Mouse (Mus musculus): ENCODE measurements around the gene Dpagt1. TPM values are rescaled to one million over a fixed set of nuclear protein-coding genes. Genes with fewer than 3 reads are reported as not detected.
"Not testable (repeated sequence)": the region's sequence is repeated elsewhere in the genome, so short reads cannot be mapped to it uniquely, and the experiment has no call there.

Gene Dpagt1
- polyA plus RNA-seq, 1 experiment from 2014 or later, result 40.2 TPM

- peak; percentile 97 for ATAC-seq (ENCODE audit: low FRiP score, low read depth)
- peak within 1 kb of the TSS; percentile 93 for H3K4me3 ChIP-seq
- no peaks in the 10 kb centered on the region for H3K9me3 ChIP-seq
- H3K4me1 ChIP-seq, result peaks cover 25% of the 10 kb centered on the region
- peak within 1 kb of the TSS; percentile 90 for H3K9ac ChIP-seq
- H3K27ac ChIP-seq, result peak within 1 kb of the TSS; percentile 61
- H3K4me2 ChIP-seq (replicated peaks), result peak within 1 kb of the TSS; percentile 96
- 0 out of 2 replicates have a peak, but pooled peaks cover 3% of the 10 kb centered on the region for H3K27me3 ChIP-seq
- peaks cover 20% of the 10 kb centered on the region for H3K36me3 ChIP-seq
- under 1% methylated on average over 67 of the region's 67 CpGs for WGBS
These were observed 5.7 kb upstream of the Dpagt1 start, which contains the start of gene C2cd2l for GRCm38 (mm10) chr9:44319887-44320798. C2cd2l (minus strand) TSS chr9:44320285.

- 22% methylated on average over 6 of the region's 6 CpGs for WGBS
- H3K27me3 ChIP-seq, result 0 out of 2 replicates have a peak, but pooled peaks cover 3% of the 10 kb centered on the region
- H3K4me1 ChIP-seq, result peaks cover 28% of the 10 kb centered on the region
- H3K4me2 ChIP-seq (replicated peaks), result peak overlapping the region; percentile 96
- peak overlapping the region; percentile 93 for H3K4me3 ChIP-seq
- H3K36me3 ChIP-seq, result peaks cover 14% of the 10 kb centered on the region
- peak overlapping the region; percentile 61; the same call in 1 of the 2 replicates for H3K27ac ChIP-seq
- no peak for ATAC-seq (ENCODE audit: low FRiP score, low read depth)
- peak overlapping the region; percentile 54 for H3K9ac ChIP-seq
- no peaks in the 10 kb centered on the region for H3K9me3 ChIP-seq
These were observed 5.1 kb upstream of the Dpagt1 start for GRCm38 (mm10) chr9:44320799-44321133.

- not testable (repeated sequence) for H3K27ac ChIP-seq; ATAC-seq (ENCODE audit: low FRiP score, low read depth)
- WGBS, result 85% methylated on average over 4 of the region's 4 CpGs
These were observed 2.2 kb upstream of the Dpagt1 start for GRCm38 (mm10) chr9:44323656-44324055.

GRCm38 (mm10) chr9:44324147-44324546, 1.7 kb upstream of the Dpagt1 start:
- Histone ChIP-seq H3K36me3 (peaks cover 9% of the 10 kb centered on the region), H3K4me1 (peaks cover 23% of the 10 kb centered on the region), H3K9ac (no peak overlapping the region), H3K27ac (no peak overlapping the region), H3K9me3 (no peaks in the 10 kb centered on the region), H3K4me2 (replicated peaks) (no peak overlapping the region), H3K27me3 (no peaks in the 10 kb centered on the region), H3K4me3 (no peak overlapping the region)
- WGBS, result 76% methylated on average over 6 of the region's 6 CpGs
- ATAC-seq (ENCODE audit: low FRiP score, low read depth), result no peak

More at GRCm38 (mm10) chr9:44323656-44324055, 2.2 kb upstream of the Dpagt1 start:
- not testable (repeated sequence) for H3K9ac ChIP-seq; H3K4me3 ChIP-seq; H3K27me3 ChIP-seq; H3K9me3 ChIP-seq; H3K4me2 ChIP-seq (replicated peaks); H3K36me3 ChIP-seq
- H3K4me1 ChIP-seq, result peaks cover 27% of the 10 kb centered on the region

- peak overlapping the region; percentile 89 for H3K4me2 ChIP-seq (replicated peaks)
- not testable (repeated sequence) for ATAC-seq (ENCODE audit: low FRiP score, low read depth); H3K27ac ChIP-seq; H3K9me3 ChIP-seq; H3K27me3 ChIP-seq
- H3K36me3 ChIP-seq, result peaks cover 19% of the 10 kb centered on the region
- WGBS, result 82% methylated on average over 7 of the region's 8 CpGs
- peak overlapping the region; percentile 90; the same call in 1 of the 2 replicates for H3K9ac ChIP-seq
- H3K4me1 ChIP-seq, result peaks cover 19% of the 10 kb centered on the region
- peak overlapping the region; percentile 79 for H3K4me3 ChIP-seq
These were observed 619 bp upstream of the Dpagt1 start for GRCm38 (mm10) chr9:44325032-44325767.

DNA sequence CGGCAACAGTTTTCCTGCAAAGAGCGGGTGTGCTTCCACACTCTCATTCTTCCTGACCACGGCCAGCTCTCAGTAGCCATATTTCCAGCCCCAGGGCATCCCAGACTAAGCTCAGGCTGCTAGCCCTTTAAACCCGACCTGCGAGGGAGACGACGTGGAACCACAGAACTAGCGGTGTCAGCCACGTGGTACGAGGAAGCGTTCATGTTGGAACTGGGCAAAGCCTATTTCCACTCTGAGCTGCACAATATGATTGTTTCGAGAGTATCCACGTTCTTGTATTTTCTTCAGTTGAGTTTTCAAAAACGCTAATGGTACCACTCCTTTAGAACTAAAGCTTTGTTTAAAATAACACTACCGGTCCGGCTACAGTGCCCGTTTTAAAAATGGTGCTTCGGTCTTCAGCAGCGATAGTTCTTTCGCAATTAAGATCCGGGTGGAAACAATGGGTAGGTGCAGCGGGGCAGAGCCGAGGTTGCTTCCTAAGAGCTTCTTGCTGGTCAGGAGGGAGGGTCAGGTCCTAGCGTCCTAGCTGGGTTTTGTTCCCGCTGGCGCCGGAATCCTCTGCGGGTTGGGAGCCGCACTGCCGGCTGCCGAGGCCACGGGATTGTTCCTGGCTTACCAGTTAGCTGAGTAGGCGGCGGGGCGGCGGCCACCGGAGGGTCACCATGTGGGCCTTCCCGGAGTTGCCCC, 698 bp downstream of the Dpagt1 start:
- Histone ChIP-seq H3K27me3 (no peaks in the 10 kb centered on the region), H3K9ac (peak overlapping the region; percentile 90), H3K4me2 (replicated peaks) (peak overlapping the region; percentile 89), H3K36me3 (peaks cover 32% of the 10 kb centered on the region), H3K4me1 (peaks cover 13% of the 10 kb centered on the region), H3K27ac (peak overlapping the region; percentile 87), H3K9me3 (no peaks in the 10 kb centered on the region), H3K4me3 (peak overlapping the region; percentile 79)
- under 1% methylated on average over 38 of the region's 38 CpGs for WGBS
- ATAC-seq (ENCODE audit: low FRiP score, low read depth), result peak; percentile 91

DNA sequence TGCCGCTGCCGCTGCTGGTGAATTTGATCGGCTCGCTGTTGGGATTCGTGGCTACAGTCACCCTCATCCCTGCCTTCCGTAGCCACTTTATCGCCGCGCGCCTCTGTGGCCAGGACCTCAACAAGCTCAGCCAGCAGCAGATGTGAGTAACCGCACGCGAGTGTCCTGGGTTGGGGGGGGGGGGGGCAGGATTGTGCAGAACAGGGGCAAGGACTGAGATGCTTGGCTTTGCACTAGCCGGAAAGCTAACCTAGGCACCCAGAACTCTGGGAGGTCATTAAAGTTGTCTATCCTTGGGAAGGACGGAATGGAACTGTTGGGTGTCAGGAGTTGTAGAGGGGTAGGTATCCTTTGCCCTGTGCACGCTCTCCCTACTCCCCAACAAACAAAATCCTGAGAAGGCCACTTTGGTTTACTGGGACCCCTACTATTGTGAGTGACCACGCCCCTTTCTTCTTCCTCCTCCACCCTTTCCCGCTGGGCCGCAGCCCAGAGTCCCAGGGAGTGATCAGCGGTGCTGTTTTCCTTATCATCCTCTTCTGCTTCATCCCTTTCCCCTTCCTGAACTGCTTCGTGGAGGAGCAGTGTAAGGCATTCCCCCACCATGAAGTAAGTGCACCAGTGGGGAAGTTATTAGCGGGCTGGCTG, 1.4 kb downstream of the Dpagt1 start:
- Histone ChIP-seq H3K9ac (peak overlapping the region; percentile 90), H3K4me2 (replicated peaks) (peak overlapping the region; percentile 89), H3K9me3 (no peaks in the 10 kb centered on the region), H3K27ac (peak overlapping the region; percentile 87), H3K27me3 (no peaks in the 10 kb centered on the region), H3K4me1 (peaks cover 13% of the 10 kb centered on the region), H3K4me3 (peak overlapping the region; percentile 79), H3K36me3 (peaks cover 38% of the 10 kb centered on the region)
- peak; percentile 33; the same call in 1 of the 2 replicates for ATAC-seq (ENCODE audit: low FRiP score, low read depth)
- under 1% methylated on average over 22 of the region's 22 CpGs for WGBS

DNA sequence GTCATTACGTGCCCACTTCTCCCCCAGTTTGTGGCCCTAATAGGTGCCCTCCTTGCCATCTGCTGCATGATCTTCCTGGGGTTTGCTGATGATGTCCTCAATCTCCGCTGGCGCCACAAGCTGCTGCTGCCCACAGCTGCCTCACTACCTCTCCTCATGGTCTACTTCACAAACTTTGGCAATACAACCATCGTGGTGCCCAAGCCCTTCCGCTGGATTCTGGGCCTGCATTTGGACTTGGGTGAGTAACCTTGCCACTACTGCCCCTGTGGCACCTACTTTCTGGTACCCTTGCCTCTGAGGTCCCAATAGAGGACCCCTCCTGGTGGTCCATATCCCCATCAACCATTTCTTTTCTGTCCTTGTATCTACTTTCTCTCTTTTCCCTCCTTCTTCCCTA, 2.1 kb downstream of the Dpagt1 start:
- peaks cover 46% of the 10 kb centered on the region for H3K36me3 ChIP-seq
- H3K9ac ChIP-seq, result peak overlapping the region; percentile 90
- H3K9me3 ChIP-seq, result no peaks in the 10 kb centered on the region
- WGBS, result 89% methylated on average over 5 of the region's 5 CpGs
- ATAC-seq (ENCODE audit: low FRiP score, low read depth), result no peak
- peaks cover 13% of the 10 kb centered on the region for H3K4me1 ChIP-seq
- no peak overlapping the region for H3K27ac ChIP-seq
- H3K4me3 ChIP-seq, result peak overlapping the region; percentile 79
- no peaks in the 10 kb centered on the region for H3K27me3 ChIP-seq
- H3K4me2 ChIP-seq (replicated peaks), result peak overlapping the region; percentile 89

DNA sequence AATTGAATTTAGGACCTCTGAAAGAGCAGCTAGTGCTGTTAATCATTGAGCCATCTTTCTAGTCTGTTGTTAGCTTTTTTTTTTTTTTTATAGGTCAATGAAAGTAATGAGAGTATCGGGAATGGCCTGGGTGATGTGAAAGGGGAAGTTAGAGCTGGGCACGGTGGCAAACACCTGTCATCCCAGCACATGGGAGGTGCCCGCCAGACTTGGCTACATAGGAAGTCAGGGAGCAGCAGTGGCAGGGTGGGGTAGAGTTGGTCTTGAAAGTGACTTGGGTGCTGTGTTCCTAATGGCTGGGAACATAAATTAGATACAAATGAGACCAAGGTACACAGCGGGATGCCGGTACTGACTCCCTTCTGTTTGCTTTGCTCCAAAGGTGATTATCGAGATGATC, 4.9 kb downstream of the Dpagt1 start:
- no peak for ATAC-seq (ENCODE audit: low FRiP score, low read depth)
- Histone ChIP-seq H3K9ac (no peak overlapping the region), H3K4me2 (replicated peaks) (no peak overlapping the region), H3K4me3 (no peak overlapping the region), H3K27me3 (no peaks in the 10 kb centered on the region), H3K36me3 (peaks cover 57% of the 10 kb centered on the region), H3K9me3 (no peaks in the 10 kb centered on the region), H3K27ac (no peak overlapping the region), H3K4me1 (peaks cover 12% of the 10 kb centered on the region)
- WGBS, result 87% methylated on average over 6 of the region's 6 CpGs

DNA sequence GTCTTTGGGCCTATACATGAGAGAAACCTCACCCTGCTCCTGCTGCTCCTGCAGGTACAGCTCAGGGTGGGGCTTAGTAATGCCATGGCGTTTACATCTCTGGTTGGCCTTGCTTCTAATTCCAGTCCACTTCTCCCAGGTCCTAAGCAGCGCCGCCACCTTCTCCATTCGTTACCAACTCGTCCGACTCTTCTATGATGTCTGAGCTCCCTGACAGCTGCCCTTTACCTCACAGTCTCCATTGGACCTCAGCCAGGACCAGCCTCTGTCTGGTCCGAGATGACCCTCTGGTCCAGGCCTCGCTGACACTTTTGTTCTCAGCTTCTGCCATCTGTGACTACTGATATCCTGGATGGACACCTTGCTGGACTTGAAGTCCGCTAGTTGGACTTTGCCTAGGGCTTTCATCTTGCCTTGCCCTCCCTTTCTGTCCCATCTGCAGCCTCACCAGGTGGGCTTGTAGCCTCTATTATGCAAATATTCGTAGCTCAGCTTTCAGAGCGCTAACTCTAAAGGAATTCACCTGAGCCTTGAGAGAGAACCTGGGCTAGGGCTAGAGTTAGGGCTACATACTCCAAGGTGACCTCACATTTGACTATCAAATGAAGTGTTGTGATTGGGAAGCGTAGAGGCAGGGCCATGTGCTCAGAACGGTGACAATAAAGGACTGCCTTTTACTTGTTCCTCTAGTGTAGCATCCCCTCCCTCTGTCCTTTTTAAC, 7.3 kb downstream of the Dpagt1 start:
- Histone ChIP-seq H3K4me2 (replicated peaks) (no peak overlapping the region), H3K9ac (no peak overlapping the region), H3K4me1 (peaks cover 21% of the 10 kb centered on the region), H3K27ac (no peak overlapping the region), H3K36me3 (peaks cover 73% of the 10 kb centered on the region), H3K9me3 (no peaks in the 10 kb centered on the region), H3K27me3 (no peaks in the 10 kb centered on the region), H3K4me3 (no peak overlapping the region)
- WGBS, result 97% methylated on average over 13 of the region's 13 CpGs
- no peak for ATAC-seq (ENCODE audit: low FRiP score, low read depth)
